In the genomic region with DNA sequence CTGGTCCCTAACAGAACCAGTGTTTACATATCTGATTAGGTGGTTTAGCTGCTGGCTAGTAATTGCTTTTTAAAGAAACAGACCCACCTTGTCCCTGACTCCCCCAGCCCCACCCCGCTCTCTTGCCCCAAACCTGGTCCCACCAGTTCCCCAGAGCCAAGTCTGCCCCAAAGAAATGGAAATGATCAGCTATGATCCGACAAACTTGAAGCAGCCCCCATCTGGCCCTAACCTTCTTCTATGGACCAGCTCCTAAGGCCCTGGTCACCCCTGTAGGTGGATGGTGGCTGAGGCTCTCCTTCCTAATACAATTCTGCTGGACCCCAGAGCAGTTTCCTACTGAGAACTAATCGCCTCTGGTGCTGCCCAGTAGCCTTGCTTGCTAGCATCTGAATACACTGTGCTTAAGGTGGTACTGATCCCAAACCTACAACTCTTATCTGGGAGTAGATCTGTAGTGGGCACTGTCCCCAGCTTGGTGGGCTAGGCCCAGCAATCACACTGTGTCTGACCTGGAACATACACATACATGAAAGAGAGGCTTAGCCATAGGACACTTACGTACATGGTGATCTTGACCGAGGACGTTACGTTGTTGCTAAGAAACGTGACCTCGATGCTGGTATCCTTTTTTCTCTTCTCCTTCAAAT, we compare ENCODE assay signal across 9 mouse cellular contexts. TPM values are rescaled to one million over a fixed set of nuclear protein-coding genes. Genes with fewer than 3 reads are reported as not detected.
DNase-seq lines count a peak whose midpoint lies in the region; ATAC-seq and TF ChIP-seq lines count a peak whose summit lies in the region.
"Had no signal": no experiment of that assay in that cellular context is flagged by ENCODE, and none has a peak within 500 bp of the region (broad histone marks: within the 10 kb centered on the region; RNA-seq: fewer than 3 reads in every experiment).

No protein-coding gene starts in this region.

- H3K4me1 ChIP-seq in kidney, adult 2 months (ENCODE audit: control insufficient read depth, insufficient read depth, low read length): peaks cover 11% of the 10 kb centered on the region; the same call in 1 of the 2 replicates
- peaks cover 17% of the 10 kb centered on the region for H3K4me1 ChIP-seq in embryonic facial prominence, embryonic 10.5 days
- H3K4me1 ChIP-seq in hindbrain, embryonic 13.5 days (replicated peaks): peaks cover 13% of the 10 kb centered on the region
- peaks cover 16% of the 10 kb centered on the region for H3K4me1 ChIP-seq in midbrain, embryonic 13.5 days (replicated peaks)

- no peaks in the 10 kb centered on the region for H3K36me3 ChIP-seq in kidney, adult 2 months (ENCODE audit: control insufficient read depth, insufficient read depth, low read length)
- no peaks in the 10 kb centered on the region for H3K36me3 ChIP-seq in embryonic facial prominence, embryonic 10.5 days (replicated peaks)
- H3K36me3 ChIP-seq in hindbrain, embryonic 13.5 days: no peaks in the 10 kb centered on the region
- no peaks in the 10 kb centered on the region for H3K36me3 ChIP-seq in midbrain, embryonic 13.5 days

- no peak for TF ChIP-seq POLR2A in kidney, adult 2 months (IDR thresholded peaks at IDR 0.05; ENCODE audit: low read depth, low read length)

- H3K4me2 ChIP-seq in hindbrain, embryonic 13.5 days: peak overlapping the region; percentile 61
- peak overlapping the region; percentile 56 for H3K4me2 ChIP-seq in midbrain, embryonic 13.5 days (replicated peaks)

- H3K27ac ChIP-seq in kidney, adult 2 months (ENCODE audit: insufficient read depth, low read depth, low read length): no peak overlapping the region
- H3K27ac ChIP-seq in embryonic facial prominence, embryonic 10.5 days (replicated peaks): peak overlapping the region; percentile 79
- H3K27ac ChIP-seq in hindbrain, embryonic 13.5 days: peak overlapping the region; percentile 86
- H3K27ac ChIP-seq in midbrain, embryonic 13.5 days: peak overlapping the region; percentile 80

- peak; percentile 64; the same call in 1 of the 2 replicates for ATAC-seq in hindbrain, embryonic 13.5 days (ENCODE audit: low FRiP score)
- ATAC-seq in midbrain, embryonic 13.5 days: peak; percentile 49

- H3K4me3 ChIP-seq in kidney, adult 2 months (ENCODE audit: insufficient read depth, low read depth, low read length): peak overlapping the region; percentile 14; the same call in 1 of the 2 replicates
- H3K4me3 ChIP-seq in embryonic facial prominence, embryonic 10.5 days: peak overlapping the region; percentile 50
- H3K4me3 ChIP-seq in hindbrain, embryonic 13.5 days: peak overlapping the region; percentile 28; the same call in 1 of the 2 replicates
- H3K4me3 ChIP-seq in midbrain, embryonic 13.5 days (replicated peaks): peak overlapping the region; percentile 31; the same call in 1 of the 2 replicates

- peak overlapping the region; percentile 68 for H3K9ac ChIP-seq in hindbrain, embryonic 13.5 days
- peak overlapping the region; percentile 63; the same call in 1 of the 2 replicates for H3K9ac ChIP-seq in midbrain, embryonic 13.5 days (replicated peaks)

- no peaks in the 10 kb centered on the region for H3K9me3 ChIP-seq in embryonic facial prominence, embryonic 10.5 days
- no peaks in the 10 kb centered on the region for H3K9me3 ChIP-seq in hindbrain, embryonic 13.5 days
- H3K9me3 ChIP-seq in midbrain, embryonic 13.5 days: no peaks in the 10 kb centered on the region

- TF ChIP-seq CTCF in kidney, adult 2 months (conservative IDR thresholded peaks at IDR 0.05; ENCODE audit: insufficient read depth, insufficient read length, low read depth, low read length): no peak

- WGBS in kidney, adult 2 months: 89% methylated on average over 9 of the region's 9 CpGs
- 75% methylated on average over 9 of the region's 9 CpGs for WGBS in embryonic facial prominence, embryonic 10.5 days
- WGBS in hindbrain, embryonic 13.5 days: 76% methylated on average over 9 of the region's 9 CpGs
- WGBS in midbrain, embryonic 13.5 days: 72% methylated on average over 9 of the region's 9 CpGs

- no peaks in the 10 kb centered on the region for H3K27me3 ChIP-seq in kidney, adult 2 months (replicated peaks; ENCODE audit: control insufficient read depth, insufficient read depth, low read length)
- no peaks in the 10 kb centered on the region for H3K27me3 ChIP-seq in embryonic facial prominence, embryonic 10.5 days (replicated peaks; ENCODE audit: low read depth, poor library complexity, severe bottlenecking)
- no peaks in the 10 kb centered on the region for H3K27me3 ChIP-seq in hindbrain, embryonic 13.5 days
- no peaks in the 10 kb centered on the region for H3K27me3 ChIP-seq in midbrain, embryonic 13.5 days

- no peak for DNase-seq in kidney, adult 2 months
- DNase-seq in kidney, postnatal 14 days: no peak
- no peak for DNase-seq in embryonic facial prominence, embryonic 10.5 days (ENCODE audit: low spot score)
- DNase-seq in natural killer cell, adult 2 months (ENCODE audit: low spot score in 2 of 2): no peak
- DNase-seq in layer of hippocampus, adult 8-10 months (ENCODE audit: low spot score in 2 of 2): no peak
- DNase-seq in gastrocnemius, adult 8-10 months (ENCODE audit: low spot score in 2 of 2): no peak

RNA-seq across cellular contexts. Expression of gene Pla1a, which starts 32.5 kb away (rescaled TPM):
- polyA plus RNA-seq in kidney, adult 2 months (2012; rRNA removed): 26.8 and 27.4 TPM in 2 replicates
- polyA plus RNA-seq in embryonic facial prominence, embryonic 10.5 days (2016; fragmentation: Nextera tagmentation; extraction: Ambion mirVana): not detected in 2 replicates
- polyA plus RNA-seq in hindbrain, embryonic 13.5 days (2015; fragmentation: Nextera tagmentation; extraction: Ambion mirVana): 0.30 and 0.31 TPM in 2 replicates
- polyA plus RNA-seq in midbrain, embryonic 13.5 days (2015; fragmentation: Nextera tagmentation; extraction: Ambion mirVana): 0.26 and 0.55 TPM in 2 replicates
- total RNA-seq in layer of hippocampus, adult 8-10 months (2022): 1 to 10 TPM in 2 of 4 experiments, under 1 TPM in 2; 0.72 to 1.8 (median 1.1) TPM
- 1 to 10 TPM; 2.5 to 4.7 (median 3.6) TPM for total RNA-seq in gastrocnemius, adult 8-10 months (2022)
- total RNA-seq: MEL had no signal

RNA-seq across cellular contexts. Expression of gene Popdc2, which starts 38.4 kb away (rescaled TPM):
- polyA plus RNA-seq in kidney, adult 2 months (2012; rRNA removed): 1.5 TPM in 2 replicates
- polyA plus RNA-seq in embryonic facial prominence, embryonic 10.5 days (2016; fragmentation: Nextera tagmentation; extraction: Ambion mirVana): 2.1 and 2.7 TPM in 2 replicates
- 0.49 and 0.61 TPM in 2 replicates for polyA plus RNA-seq in hindbrain, embryonic 13.5 days (2015; fragmentation: Nextera tagmentation; extraction: Ambion mirVana)
- polyA plus RNA-seq in midbrain, embryonic 13.5 days (2015; fragmentation: Nextera tagmentation; extraction: Ambion mirVana): 0.26 and 0.51 TPM in 2 replicates
- 1 to 10 TPM in 1 of 4 experiments, under 1 TPM in 3; 0.31 to 1.3 (median 0.49) TPM for total RNA-seq in layer of hippocampus, adult 8-10 months (2022)
- total RNA-seq in gastrocnemius, adult 8-10 months (2022): 10 to 100 TPM; 55.3 to 81.4 (median 68.5) TPM

RNA-seq across cellular contexts. Expression of gene Adprh, which starts 52.1 kb away (rescaled TPM):
- 20.4 and 20.9 TPM in 2 replicates for polyA plus RNA-seq in kidney, adult 2 months (2012; rRNA removed)
- 139 and 143 TPM in 2 replicates for polyA plus RNA-seq in embryonic facial prominence, embryonic 10.5 days (2016; fragmentation: Nextera tagmentation; extraction: Ambion mirVana)
- polyA plus RNA-seq in hindbrain, embryonic 13.5 days (2015; fragmentation: Nextera tagmentation; extraction: Ambion mirVana): 157 and 162 TPM in 2 replicates
- 156 and 157 TPM in 2 replicates for polyA plus RNA-seq in midbrain, embryonic 13.5 days (2015; fragmentation: Nextera tagmentation; extraction: Ambion mirVana)
- total RNA-seq in layer of hippocampus, adult 8-10 months (2022): 10 to 100 TPM; 53.7 to 56.9 (median 55.4) TPM
- total RNA-seq in gastrocnemius, adult 8-10 months (2022): 10 to 100 TPM; 17.3 to 17.5 (median 17.4) TPM

RNA-seq across cellular contexts. Expression of gene Gm21987, which starts 53.6 kb away (rescaled TPM):
- polyA plus RNA-seq in kidney, adult 2 months (2012; rRNA removed): not detected in 2 replicates
- not detected in 2 replicates for polyA plus RNA-seq in embryonic facial prominence, embryonic 10.5 days (2016; fragmentation: Nextera tagmentation; extraction: Ambion mirVana)
- polyA plus RNA-seq in hindbrain, embryonic 13.5 days (2015; fragmentation: Nextera tagmentation; extraction: Ambion mirVana): not detected in 2 replicates
- not detected in 2 replicates for polyA plus RNA-seq in midbrain, embryonic 13.5 days (2015; fragmentation: Nextera tagmentation; extraction: Ambion mirVana)
- 1 to 10 TPM in 2 of 4 experiments, not detected in 2; 1.1 to 4.7 TPM for total RNA-seq in layer of hippocampus, adult 8-10 months (2022)
- total RNA-seq in gastrocnemius, adult 8-10 months (2022): not detected
- total RNA-seq: MEL had no signal

RNA-seq across cellular contexts. Expression of gene Cox17, which starts 53.6 kb away (rescaled TPM):
- polyA plus RNA-seq in kidney, adult 2 months (2012; rRNA removed): 126 and 170 TPM in 2 replicates
- 128 and 133 TPM in 2 replicates for polyA plus RNA-seq in embryonic facial prominence, embryonic 10.5 days (2016; fragmentation: Nextera tagmentation; extraction: Ambion mirVana)
- 98.7 and 106 TPM in 2 replicates for polyA plus RNA-seq in hindbrain, embryonic 13.5 days (2015; fragmentation: Nextera tagmentation; extraction: Ambion mirVana)
- 105 and 108 TPM in 2 replicates for polyA plus RNA-seq in midbrain, embryonic 13.5 days (2015; fragmentation: Nextera tagmentation; extraction: Ambion mirVana)
- total RNA-seq in layer of hippocampus, adult 8-10 months (2022): 100 to 1,000 TPM in 2 of 4 experiments, 10 to 100 TPM in 2; 88.2 to 142 (median 116) TPM
- 100 to 1,000 TPM; 115 to 194 (median 149) TPM for total RNA-seq in gastrocnemius, adult 8-10 months (2022)

Comparison
In these comparisons a context has a peak if more than half of its experiments do, and no peak if none do; other contexts are left out.
1. RNA of gene Pla1a, which starts 32.5 kb away (polyA plus RNA-seq): 26.8 to 27.4 TPM in kidney, adult 2 months; 0.30 to 0.31 TPM in hindbrain, embryonic 13.5 days, 0.26 to 0.55 TPM in midbrain, embryonic 13.5 days and not detected in embryonic facial prominence, embryonic 10.5 days; every median in the first group is over 10 times any median in the second.
2. Peak in every context shown above with its lines, with median percentiles within 50 percentile points of each other: H3K4me3 ChIP-seq.